Mouse (Mus musculus) cerebellum, adult 2 months (tissue): ENCODE measurements at regions not wholly inside any gene's neighbourhood (a gene's known extent, or its start where the extent isn't known, plus 50 kb on each side); places are given as distances from the start of the nearest gene placed in this dataset.

Experiments
- DNase-seq, 2 experiments: peaks; one replicate each; pipeline ENCODE4 v3.0.0; 2021
- H3K27ac ChIP-seq: fragments of 200-500 bp; 2 replicates; pipeline ENCODE4 v1.5.1; 2012; ENCODE audit warnings: low read length, control low read depth, inconsistent platforms; ENCODE audit not compliant: insufficient read depth
- H3K27me3 ChIP-seq: fragments of 200-500 bp; 2 replicates; pipeline ENCODE4 v1.6.1; 2012; ENCODE audit warnings: inconsistent platforms, mild to moderate bottlenecking, low read length, moderate library complexity; ENCODE audit not compliant: control insufficient read depth, insufficient read depth
- H3K4me1 ChIP-seq: fragments of 200-500 bp; 2 replicates; pipeline ENCODE4 v1.6.1; 2011; ENCODE audit warnings: low read length; ENCODE audit not compliant: control insufficient read depth, insufficient read depth
- H3K4me3 ChIP-seq: fragments of 200-500 bp; replicated peaks from 2 replicates; pipeline ENCODE3; 2011; ENCODE audit warnings: mild to moderate bottlenecking, low read depth, low read length, control low read depth; ENCODE audit not compliant: insufficient read depth
- CTCF ChIP-seq: fragments of 200-500 bp; IDR thresholded peaks from 2 replicates; pipeline ENCODE4 v1.5.1; 2011; ENCODE audit warnings: low read depth, mild to moderate bottlenecking, control low read depth, low read length, moderate library complexity, borderline replicate concordance; ENCODE audit not compliant: insufficient read depth
- POLR2A ChIP-seq: fragments of 200-500 bp; IDR thresholded peaks from 2 replicates; pipeline ENCODE4 v1.6.1; 2011; ENCODE audit warnings: low read length, control low read depth, borderline replicate concordance; ENCODE audit not compliant: insufficient read depth
- WGBS: fragments of 180-500 bp; shearing (Covaris S2); methylation state at CpG from one replicate; pipeline ENCODE4 v1.1.7; 2018; 5-methylcytosine and 5-hydroxymethylcytosine counted together

DNA sequence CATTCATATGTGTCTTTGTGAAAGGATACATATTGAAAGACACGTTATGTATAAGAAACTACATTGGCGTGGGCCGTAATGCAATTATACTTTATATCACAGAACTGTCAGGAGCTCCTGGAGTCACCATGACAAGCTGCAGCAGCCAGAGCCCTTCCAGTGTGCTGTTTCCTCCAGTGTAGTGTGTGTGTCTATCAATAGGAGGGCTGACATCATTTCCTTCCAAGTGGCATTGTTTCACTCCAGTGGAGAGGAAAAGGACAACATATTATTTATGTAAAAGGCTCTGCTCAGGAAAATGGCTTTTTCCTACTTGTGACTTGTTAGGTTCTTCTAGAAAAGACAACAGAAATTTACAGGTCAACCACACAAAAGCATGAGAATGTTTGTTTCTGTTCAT is 172.5 kb downstream of the Ankrd50 start:
- Histone ChIP-seq H3K27me3 (no peaks in the 10 kb centered on the region), H3K4me3 (no peak overlapping the region), H3K4me1 (no peaks in the 10 kb centered on the region), H3K27ac (no peak overlapping the region)
- TF ChIP-seq POLR2A (no peak), CTCF (no peak)
- WGBS, result 69% methylated on average over 3 of the region's 3 CpGs
- DNase-seq, result no peak

DNA sequence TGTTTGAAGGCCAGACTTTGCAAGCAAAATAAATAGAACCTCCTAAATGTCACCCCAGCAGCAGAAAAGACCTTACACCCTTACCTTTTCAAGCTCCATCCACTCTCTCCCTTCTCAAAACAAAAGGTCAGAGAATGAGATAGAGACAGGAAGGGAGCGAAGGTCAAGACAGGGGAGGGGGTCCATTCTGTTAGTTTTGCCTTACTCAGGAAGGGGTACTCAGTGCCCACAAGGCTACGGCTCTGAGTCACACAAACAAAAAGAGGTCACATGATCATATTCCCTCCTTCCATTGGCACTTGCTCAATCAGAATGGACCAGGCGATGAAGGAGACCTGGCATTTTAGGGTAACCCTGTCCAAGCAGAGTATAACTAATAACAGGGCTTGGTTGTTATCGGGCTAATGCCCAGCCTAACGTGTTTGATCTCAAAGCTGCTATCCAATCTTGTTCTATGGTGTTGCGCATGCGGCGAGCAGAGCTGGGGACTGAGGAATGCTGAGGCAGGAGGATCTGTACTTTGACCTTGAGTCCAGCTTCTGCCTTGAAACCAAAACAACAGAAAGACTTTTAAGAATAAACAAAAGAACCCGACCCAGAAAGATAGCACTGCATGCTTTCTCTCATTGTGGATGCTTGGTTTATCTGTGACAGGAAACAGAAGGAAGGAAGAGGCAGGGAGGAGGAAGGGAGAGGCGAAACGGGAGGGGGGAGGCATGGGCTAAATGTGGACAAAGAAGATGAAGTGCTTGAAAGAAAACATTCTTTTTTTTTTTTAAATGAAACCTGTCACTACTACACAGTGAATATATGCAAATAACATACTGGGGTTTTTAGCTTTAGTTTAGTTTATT is 184.5 kb downstream of the Ankrd50 start:
- 76% methylated on average over 11 of the region's 11 CpGs for WGBS
- Histone ChIP-seq H3K4me3 (no peak overlapping the region), H3K27me3 (no peaks in the 10 kb centered on the region), H3K27ac (no peak overlapping the region), H3K4me1 (peaks cover 12% of the 10 kb centered on the region)
- TF ChIP-seq POLR2A (no peak), CTCF (no peak)
- no peak for DNase-seq

DNA sequence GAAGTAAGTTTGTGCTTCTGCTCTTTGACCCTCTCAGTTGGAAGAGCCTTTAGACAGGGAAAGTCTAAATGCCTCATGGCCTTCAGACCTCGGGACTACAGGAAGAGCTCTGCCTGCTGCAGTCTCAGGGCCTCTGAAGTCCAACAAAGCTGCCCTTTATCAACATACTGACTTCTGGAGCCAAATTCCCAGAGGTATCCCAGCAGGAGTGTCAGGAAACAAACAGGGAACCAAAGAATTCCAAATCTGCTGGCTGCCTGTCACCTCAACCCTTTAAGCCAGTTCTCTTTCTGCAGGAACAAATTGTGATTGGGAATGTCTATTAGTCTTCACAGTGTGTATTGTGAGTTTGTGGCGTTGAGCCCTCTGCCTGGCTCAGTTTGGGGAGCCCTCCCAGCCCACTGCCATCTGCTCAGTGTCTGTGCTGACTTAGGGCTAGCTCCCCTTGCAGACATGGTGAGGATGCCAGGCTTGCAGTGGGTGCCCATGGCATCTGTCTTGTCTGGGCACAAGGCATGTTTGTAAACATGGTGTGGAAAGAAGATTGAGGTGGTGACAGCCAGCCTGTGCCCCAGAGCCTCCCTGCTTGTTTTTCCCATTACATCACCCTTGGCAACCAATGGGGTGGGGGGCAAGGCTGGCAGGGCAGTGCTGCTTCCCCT is 185.3 kb downstream of the Ankrd50 start:
- H3K4me3 ChIP-seq, result no peak overlapping the region
- WGBS, result 1% methylated on average over 2 of the region's 2 CpGs
- DNase-seq, result peak; percentile 60 to 77
- H3K27me3 ChIP-seq, result no peaks in the 10 kb centered on the region
- H3K4me1 ChIP-seq, result peaks cover 12% of the 10 kb centered on the region
- no peak for TF ChIP-seq CTCF
- TF ChIP-seq POLR2A, result no peak
- no peak overlapping the region for H3K27ac ChIP-seq

DNA sequence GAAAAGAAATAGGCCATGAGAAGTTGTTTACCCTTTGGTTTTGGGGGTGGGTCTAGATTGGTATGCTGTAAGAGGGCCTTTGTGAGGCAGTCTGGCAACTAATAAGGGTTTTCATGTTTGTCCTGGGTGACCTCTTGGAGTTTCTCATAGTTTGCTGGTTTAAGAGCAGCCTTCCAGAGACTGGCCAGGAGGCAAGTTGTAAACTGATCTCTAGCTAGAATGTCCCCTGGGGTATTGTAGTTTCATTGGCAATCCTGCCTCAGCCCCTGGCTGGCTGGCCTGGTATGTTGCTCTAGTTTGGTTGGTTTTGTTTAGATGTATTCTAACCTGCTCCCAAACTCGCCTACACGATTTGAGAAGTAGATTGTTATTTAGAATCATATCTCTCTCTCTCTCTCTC is 187.1 kb downstream of the Ankrd50 start:
- WGBS, result 95% methylated on average over 2 of the region's 2 CpGs

DNA sequence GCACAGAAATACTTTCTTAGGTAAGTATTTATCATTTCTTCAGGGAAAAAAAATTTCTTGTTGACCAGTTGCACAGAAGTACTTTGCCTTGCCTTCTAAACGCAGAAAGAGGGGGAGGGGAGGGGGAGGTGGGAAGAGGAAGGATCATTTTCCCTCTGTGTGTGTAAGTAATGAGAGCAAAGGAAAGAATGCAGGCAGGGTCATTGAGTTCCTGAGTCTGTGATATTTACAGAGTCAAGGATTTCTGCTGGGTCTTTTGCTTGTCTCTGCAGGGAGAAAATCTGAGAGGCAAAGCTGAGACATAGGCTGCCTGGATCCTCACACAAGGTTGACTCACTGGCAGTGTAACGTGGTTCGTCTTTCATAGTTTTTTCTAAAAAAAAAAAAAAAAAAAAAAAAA is 195.6 kb downstream of the Ankrd50 start:
- Histone ChIP-seq H3K4me3 (no peak overlapping the region), H3K27ac (no peak overlapping the region), H3K4me1 (no peaks in the 10 kb centered on the region), H3K27me3 (no peaks in the 10 kb centered on the region; the same call in 1 of the 2 replicates)
- DNase-seq, result no peak
- TF ChIP-seq POLR2A (no peak), CTCF (no peak)
- 61% methylated on average over 3 of the region's 3 CpGs for WGBS

More for the DNA sequence above, 187.1 kb downstream of the Ankrd50 start:
- H3K27ac ChIP-seq, result no peak overlapping the region
- no peak overlapping the region for H3K4me3 ChIP-seq
- no peaks in the 10 kb centered on the region for H3K27me3 ChIP-seq
- peaks cover 12% of the 10 kb centered on the region for H3K4me1 ChIP-seq
- DNase-seq, result no peak
- TF ChIP-seq CTCF, result no peak
- no peak for TF ChIP-seq POLR2A

DNA sequence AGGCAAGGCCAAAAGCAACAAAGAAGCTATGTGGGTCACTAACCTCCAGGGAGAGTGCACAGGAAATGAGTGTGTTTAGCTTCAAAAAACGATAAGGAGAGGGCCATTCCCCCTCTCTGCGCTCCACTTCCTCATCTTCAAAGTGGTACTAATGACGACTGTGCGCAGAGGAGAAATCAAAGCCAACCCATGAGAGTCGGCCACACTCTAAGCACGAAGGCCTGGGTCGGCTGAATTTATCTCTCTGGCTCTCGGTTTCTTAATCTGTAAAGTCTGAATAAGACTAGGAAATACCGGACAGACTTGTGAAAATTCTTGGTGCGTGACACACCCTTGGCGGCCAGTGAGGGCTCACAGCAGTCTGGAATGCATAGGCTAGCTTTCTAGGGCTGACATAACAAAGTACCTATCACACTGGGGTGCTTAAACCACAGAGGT is 200.9 kb downstream of the Ankrd50 start:
- no peak for TF ChIP-seq POLR2A
- TF ChIP-seq CTCF, result no peak
- no peaks in the 10 kb centered on the region for H3K27me3 ChIP-seq
- H3K4me1 ChIP-seq, result no peaks in the 10 kb centered on the region
- DNase-seq, result no peak
- no peak overlapping the region for H3K4me3 ChIP-seq
- H3K27ac ChIP-seq, result no peak overlapping the region
- 65% methylated on average over 11 of the region's 11 CpGs for WGBS

DNA sequence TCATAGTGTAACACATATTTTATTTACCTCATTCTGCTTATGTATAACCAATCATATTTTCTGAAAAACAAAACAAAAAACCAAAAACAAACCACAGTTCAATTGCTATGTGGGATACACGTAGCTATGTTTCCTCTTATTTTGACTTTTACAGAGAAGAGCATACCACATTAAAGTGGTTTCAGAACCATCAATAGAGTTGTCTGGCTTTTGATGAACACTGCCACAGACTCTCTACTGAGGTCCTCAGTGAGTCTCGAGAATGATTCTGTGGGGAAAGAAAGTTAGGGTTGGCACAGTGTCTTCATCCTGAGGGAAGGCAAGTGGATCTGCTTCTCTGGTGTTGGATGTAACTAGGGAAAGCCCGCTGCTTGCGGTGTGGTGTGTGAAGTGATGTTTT is 201.8 kb downstream of the Ankrd50 start:
- H3K4me1 ChIP-seq, result no peaks in the 10 kb centered on the region
- H3K27me3 ChIP-seq, result no peaks in the 10 kb centered on the region
- no peak for TF ChIP-seq POLR2A
- no peak for TF ChIP-seq CTCF
- WGBS, result 95% methylated on average over 4 of the region's 4 CpGs
- H3K27ac ChIP-seq, result no peak overlapping the region
- DNase-seq, result no peak
- H3K4me3 ChIP-seq, result no peak overlapping the region

DNA sequence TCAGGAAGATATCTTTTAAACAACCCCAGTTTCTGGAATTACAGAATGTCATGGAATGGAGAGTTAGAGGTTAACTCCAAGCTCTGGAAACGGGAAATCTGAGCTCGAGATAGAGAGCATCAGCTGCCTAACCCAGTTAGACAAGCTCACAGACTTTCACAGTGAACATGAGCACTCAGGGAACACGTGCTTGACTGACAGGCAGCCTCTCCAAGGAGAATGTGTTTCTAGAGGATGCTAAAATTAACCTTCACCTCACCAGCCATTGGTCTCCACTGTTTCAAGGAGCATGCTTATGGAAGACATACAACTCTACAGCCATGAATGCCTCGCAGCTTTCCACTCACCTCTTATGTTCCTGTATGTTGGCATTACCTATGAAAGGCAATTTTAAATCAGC is 203.0 kb downstream of the Ankrd50 start:
- 70% methylated on average over 4 of the region's 4 CpGs for whole genome bisulfite sequencing
- no peak for DNase-seq
- no peak overlapping the region for H3K4me3 ChIP-seq
- TF ChIP-seq CTCF (no peak), POLR2A (no peak)
- no peaks in the 10 kb centered on the region for H3K4me1 ChIP-seq
- no peak overlapping the region for H3K27ac ChIP-seq
- no peaks in the 10 kb centered on the region for H3K27me3 ChIP-seq
